Mouse (Mus musculus) liver, embryonic 15.5 days (tissue): ENCODE measurements around the gene Rgs7. TPM values are rescaled to one million over a fixed set of nuclear protein-coding genes. Genes with fewer than 3 reads are reported as not detected.

Experiments used
- ATAC-seq: fragments of 200-750 bp; cut with Nextera tagmentation; 2 replicates; pipeline ENCODE4 v1.8.0; 2017; ENCODE audit warnings: moderate number of reproducible peaks, mild to moderate bottlenecking, moderate library complexity; ENCODE audit not compliant: insufficient read depth
- H3K27ac ChIP-seq: fragments of 300-500 bp; sonication (generic); replicated peaks from 2 replicates; pipeline ENCODE4 v1.5.1; 2015; ENCODE audit warnings: mild to moderate bottlenecking, inconsistent platforms
- H3K27me3 ChIP-seq: fragments of 300-500 bp; sonication (generic); 2 replicates; pipeline ENCODE4 v1.6.1; 2015; ENCODE audit warnings: mild to moderate bottlenecking, inconsistent platforms
- H3K36me3 ChIP-seq: fragments of 300-500 bp; sonication (generic); replicated peaks from 2 replicates; pipeline ENCODE4 v1.6.1; 2015; ENCODE audit warnings: moderate library complexity, mild to moderate bottlenecking, inconsistent platforms
- H3K4me1 ChIP-seq: fragments of 300-500 bp; sonication (generic); replicated peaks from 2 replicates; pipeline ENCODE4 v1.6.1; 2015; ENCODE audit warnings: inconsistent platforms
- H3K4me2 ChIP-seq: fragments of 300-500 bp; sonication (generic); 2 replicates; pipeline ENCODE4 v1.6.1; 2015; ENCODE audit warnings: moderate library complexity, mild to moderate bottlenecking, inconsistent platforms
- H3K4me3 ChIP-seq: fragments of 300-500 bp; sonication (generic); replicated peaks from 2 replicates; pipeline ENCODE4 v1.5.1; 2015; ENCODE audit warnings: mild to moderate bottlenecking, inconsistent platforms
- H3K9ac ChIP-seq: fragments of 300-500 bp; sonication (generic); 2 replicates; pipeline ENCODE4 v1.6.1; 2015; ENCODE audit warnings: moderate library complexity, mild to moderate bottlenecking, inconsistent platforms
- H3K9me3 ChIP-seq: fragments of 300-500 bp; sonication (generic); replicated peaks from 2 replicates; pipeline ENCODE4 v1.6.1; 2016; ENCODE audit warnings: inconsistent platforms
- WGBS: fragments of 180-500 bp; shearing (Covaris S2); methylation state at CpG from one replicate; pipeline ENCODE4 v1.1.7; 2015; ENCODE audit warnings: mixed read lengths; ENCODE audit not compliant: insufficient replicate concordance; 5-methylcytosine and 5-hydroxymethylcytosine counted together
- polyA plus RNA-seq: library from polyadenylated mRNA; unstranded; fragments of >200 nt; fragmentation: Nextera tagmentation; extraction: Ambion mirVana; gene quantifications from 2 replicates; pipeline ENCODE4 v1.2.1, GENCODE M21; 2015

The Rgs7 gene
- polyA plus RNA-seq, 1 experiment from 2014 or later = not detected

DNA sequence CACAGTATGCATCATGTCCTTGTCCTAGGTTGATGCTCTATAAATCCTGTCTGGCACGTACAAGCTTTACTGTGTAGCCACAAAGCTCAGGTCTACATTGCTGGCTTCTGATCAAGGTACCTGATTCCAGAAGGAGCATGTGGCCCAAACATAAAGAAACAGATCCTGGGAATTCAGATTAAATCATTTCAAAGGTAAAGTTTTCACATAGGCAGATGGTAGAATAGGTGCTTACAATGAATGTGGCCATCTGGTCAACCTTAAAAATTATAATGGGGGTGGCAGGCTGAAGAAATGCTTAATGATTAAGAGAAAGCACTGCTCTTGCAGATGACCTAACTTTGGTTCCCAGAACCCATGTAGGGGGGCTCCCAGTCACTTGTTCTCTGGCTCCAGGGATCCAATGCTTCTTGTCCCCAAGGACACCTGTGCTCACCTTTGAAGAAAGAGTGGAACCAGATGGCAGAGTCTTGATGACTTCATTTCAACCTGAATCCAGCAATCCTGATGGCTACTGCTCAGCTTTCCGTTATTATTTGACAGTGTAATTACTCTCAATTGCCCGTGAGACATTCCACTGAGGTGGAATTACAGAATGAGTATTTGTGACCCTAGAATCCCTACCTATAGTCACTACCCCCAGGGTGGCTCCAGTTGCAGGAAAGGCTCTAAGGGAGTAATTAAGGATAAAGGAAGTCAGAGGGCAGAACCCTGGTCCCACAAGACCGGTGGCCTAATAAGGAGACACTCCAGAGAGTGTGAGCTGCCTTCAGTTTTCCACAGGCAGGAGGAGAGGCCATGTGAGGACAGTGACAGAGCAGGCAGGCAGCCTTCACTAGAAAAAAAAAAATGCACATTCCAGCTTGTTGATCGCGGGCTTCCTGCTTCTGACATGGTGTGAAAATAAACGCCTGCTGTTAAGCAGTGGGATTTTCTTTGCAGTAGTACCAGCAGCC is 132.6 kb downstream of the Rgs7 start:
- Histone ChIP-seq H3K9me3 (no peaks in the 10 kb centered on the region), H3K4me2 (no peak overlapping the region), H3K27ac (no peak overlapping the region), H3K9ac (no peak overlapping the region), H3K4me3 (no peak overlapping the region), H3K4me1 (no peaks in the 10 kb centered on the region), H3K27me3 (no peaks in the 10 kb centered on the region), H3K36me3 (no peaks in the 10 kb centered on the region)
- 42% methylated on average over 7 of the region's 7 CpGs for WGBS
- ATAC-seq = no peak

DNA sequence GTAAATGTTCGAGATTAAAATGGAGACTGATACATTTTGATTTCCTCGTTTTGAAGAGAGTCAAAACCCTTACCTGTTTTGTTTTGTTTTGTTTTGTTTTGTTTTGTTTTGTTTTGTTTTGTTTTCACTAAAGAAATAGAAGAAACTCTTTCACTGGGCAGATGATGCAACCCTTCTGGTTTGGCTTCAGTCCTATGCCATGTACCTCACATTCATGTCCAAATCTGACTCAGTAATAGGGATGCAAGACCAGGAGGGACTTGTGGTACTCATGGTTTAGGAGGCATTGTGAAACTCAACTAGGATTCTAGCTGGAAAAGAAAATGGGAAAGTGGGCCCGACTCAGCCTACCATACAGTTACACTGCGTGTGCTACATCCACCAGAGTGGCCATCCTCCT is 139.4 kb downstream of the Rgs7 start:
- H3K4me3 ChIP-seq = no peak overlapping the region
- H3K36me3 ChIP-seq = no peaks in the 10 kb centered on the region
- no peak overlapping the region for H3K27ac ChIP-seq
- no peak overlapping the region for H3K9ac ChIP-seq
- no peak overlapping the region for H3K4me2 ChIP-seq
- no peaks in the 10 kb centered on the region for H3K27me3 ChIP-seq
- H3K4me1 ChIP-seq = no peaks in the 10 kb centered on the region
- ATAC-seq = no peak
- H3K9me3 ChIP-seq = no peaks in the 10 kb centered on the region
- 42% methylated on average over 4 of the region's 4 CpGs for WGBS

DNA sequence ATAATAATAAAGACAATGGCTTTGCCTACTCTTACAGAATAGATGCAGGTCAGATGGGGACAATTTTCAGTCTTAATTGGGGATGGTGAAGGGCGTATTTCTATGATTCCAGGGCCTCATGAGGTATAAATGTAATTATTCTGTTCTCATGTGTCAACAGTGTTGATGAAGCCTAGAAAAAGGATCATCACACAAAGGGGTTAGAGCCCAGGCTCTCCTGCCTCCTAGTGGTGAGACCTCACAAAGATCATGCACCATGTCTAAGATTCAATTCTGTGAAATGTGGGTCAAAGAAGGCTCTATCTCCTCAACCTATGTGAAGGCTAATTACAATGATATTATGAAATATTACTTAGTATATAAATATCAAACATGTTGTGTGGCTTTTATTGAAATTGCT is 146.1 kb downstream of the Rgs7 start:
- no peak overlapping the region for H3K4me2 ChIP-seq
- H3K4me1 ChIP-seq = no peaks in the 10 kb centered on the region
- no peaks in the 10 kb centered on the region for H3K27me3 ChIP-seq
- H3K4me3 ChIP-seq = no peak overlapping the region
- H3K36me3 ChIP-seq = no peaks in the 10 kb centered on the region
- no peak overlapping the region for H3K27ac ChIP-seq
- H3K9me3 ChIP-seq = no peaks in the 10 kb centered on the region
- H3K9ac ChIP-seq = no peak overlapping the region
- 59% methylated on average over 1 of the region's 1 CpGs for WGBS
- no peak for ATAC-seq

GRCm38 (mm10) chr1:175336191-175336590 is 156.1 kb downstream of the Rgs7 start:
- no peaks in the 10 kb centered on the region for H3K36me3 ChIP-seq
- H3K4me2 ChIP-seq = no peak overlapping the region
- no peaks in the 10 kb centered on the region for H3K9me3 ChIP-seq
- no peaks in the 10 kb centered on the region for H3K4me1 ChIP-seq
- no peak for ATAC-seq
- H3K4me3 ChIP-seq = no peak overlapping the region
- H3K9ac ChIP-seq = no peak overlapping the region
- no peak overlapping the region for H3K27ac ChIP-seq
- no peaks in the 10 kb centered on the region for H3K27me3 ChIP-seq
- 68% methylated on average over 4 of the region's 4 CpGs for WGBS

DNA sequence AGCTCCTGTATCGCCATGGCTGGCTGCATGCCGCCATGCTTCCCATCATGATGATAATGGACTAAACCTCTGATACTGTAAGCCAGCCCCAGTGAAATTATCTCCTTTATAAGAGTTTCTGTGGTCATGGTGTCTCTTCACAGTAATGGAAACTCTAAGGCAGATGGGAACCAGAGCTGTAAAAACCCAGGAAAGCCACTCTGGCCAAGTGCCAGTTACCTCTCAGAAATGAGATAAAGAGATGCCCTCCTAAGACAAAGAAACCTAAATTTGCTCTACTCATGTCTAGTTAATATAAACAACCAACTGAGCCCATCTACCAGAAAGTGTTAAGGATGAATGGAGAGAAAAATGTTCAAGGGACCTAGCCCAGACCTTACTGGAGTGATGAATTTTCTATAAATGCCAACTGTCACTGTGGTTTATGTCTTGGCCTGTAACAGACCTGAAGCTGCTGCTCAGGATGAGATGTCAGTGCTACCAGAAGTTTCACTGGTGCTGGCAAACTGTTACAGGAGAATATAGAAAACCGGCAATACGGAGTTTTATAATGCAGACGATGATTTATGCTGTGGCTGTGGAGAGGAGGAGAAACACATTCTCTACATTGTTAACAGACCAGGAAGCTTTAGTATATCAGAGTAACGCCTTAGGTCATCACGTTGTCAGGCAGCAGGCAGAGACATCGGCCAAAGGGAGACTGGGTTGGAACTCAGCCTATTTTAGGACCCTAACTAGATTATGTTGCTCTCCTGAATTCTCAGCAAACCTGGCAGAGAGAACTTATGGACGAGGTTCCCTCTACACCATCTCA is 159.1 kb downstream of the Rgs7 start:
- WGBS = 64% methylated on average over 9 of the region's 9 CpGs
- Histone ChIP-seq H3K27ac (no peak overlapping the region), H3K4me2 (no peak overlapping the region), H3K9me3 (no peaks in the 10 kb centered on the region), H3K27me3 (no peaks in the 10 kb centered on the region), H3K4me1 (no peaks in the 10 kb centered on the region), H3K9ac (no peak overlapping the region), H3K36me3 (no peaks in the 10 kb centered on the region), H3K4me3 (no peak overlapping the region)
- no peak for ATAC-seq

DNA sequence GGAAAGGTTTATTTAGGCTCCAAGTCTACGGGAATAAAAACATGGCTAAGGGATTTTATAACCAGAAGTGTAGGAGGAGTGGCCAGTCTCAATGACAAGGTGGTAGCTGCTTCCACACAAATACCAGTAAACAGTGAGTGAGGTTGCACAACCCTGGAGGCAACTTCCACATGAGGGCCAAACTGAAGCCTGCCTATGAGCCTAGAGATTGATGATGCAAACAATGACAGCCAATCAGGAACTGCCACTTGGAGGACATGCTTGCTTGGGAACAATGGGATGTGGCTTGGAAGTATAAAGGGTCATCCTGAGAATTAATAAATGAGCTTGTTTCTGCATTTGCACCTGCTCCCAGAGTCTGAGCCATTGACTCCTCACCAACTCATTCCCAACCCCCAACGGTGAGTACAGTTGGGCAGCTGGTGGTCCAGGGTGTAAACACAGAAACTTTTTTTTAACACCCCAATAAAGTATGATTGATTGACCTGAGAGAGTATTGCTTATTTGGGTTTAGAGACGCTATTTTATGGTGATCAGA is 162.3 kb downstream of the Rgs7 start:
- H3K9me3 ChIP-seq = no peaks in the 10 kb centered on the region
- H3K27ac ChIP-seq = no peak overlapping the region
- H3K4me2 ChIP-seq = no peak overlapping the region
- no peaks in the 10 kb centered on the region for H3K4me1 ChIP-seq
- H3K36me3 ChIP-seq = no peaks in the 10 kb centered on the region
- H3K4me3 ChIP-seq = no peak overlapping the region
- WGBS = 52% methylated on average over 3 of the region's 3 CpGs
- H3K27me3 ChIP-seq = no peaks in the 10 kb centered on the region
- no peak overlapping the region for H3K9ac ChIP-seq
- ATAC-seq = no peak

GRCm38 (mm10) chr1:175322781-175323180 is 169.5 kb downstream of the Rgs7 start:
- Histone ChIP-seq H3K36me3 (no peaks in the 10 kb centered on the region), H3K4me2 (no peak overlapping the region), H3K27me3 (no peaks in the 10 kb centered on the region), H3K4me3 (no peak overlapping the region), H3K27ac (no peak overlapping the region), H3K4me1 (no peaks in the 10 kb centered on the region), H3K9me3 (no peaks in the 10 kb centered on the region), H3K9ac (no peak overlapping the region)
- ATAC-seq = no peak

- 67% methylated on average over 9 of the region's 9 CpGs for WGBS
- Histone ChIP-seq H3K9me3 (no peaks in the 10 kb centered on the region), H3K9ac (no peak overlapping the region), H3K4me2 (no peak overlapping the region), H3K27ac (no peak overlapping the region), H3K27me3 (no peaks in the 10 kb centered on the region), H3K4me1 (no peaks in the 10 kb centered on the region), H3K4me3 (no peak overlapping the region), H3K36me3 (no peaks in the 10 kb centered on the region)
- no peak for ATAC-seq
These were observed 173.1 kb downstream of the Rgs7 start for GRCm38 (mm10) chr1:175319205-175319604.

GRCm38 (mm10) chr1:175317264-175317663 is 175.0 kb downstream of the Rgs7 start:
- H3K4me2 ChIP-seq = no peak overlapping the region
- no peak overlapping the region for H3K9ac ChIP-seq
- H3K27ac ChIP-seq = no peak overlapping the region
- H3K36me3 ChIP-seq = no peaks in the 10 kb centered on the region
- no peaks in the 10 kb centered on the region for H3K27me3 ChIP-seq
- ATAC-seq = no peak
- H3K9me3 ChIP-seq = no peaks in the 10 kb centered on the region
- no peak overlapping the region for H3K4me3 ChIP-seq
- WGBS = 19% methylated on average over 1 of the region's 1 CpGs
- H3K4me1 ChIP-seq = no peaks in the 10 kb centered on the region

GRCm38 (mm10) chr1:175307604-175308003 is 184.7 kb downstream of the Rgs7 start:
- WGBS = 40% methylated on average over 3 of the region's 3 CpGs
- no peak overlapping the region for H3K4me3 ChIP-seq
- no peaks in the 10 kb centered on the region for H3K4me1 ChIP-seq
- no peaks in the 10 kb centered on the region for H3K9me3 ChIP-seq
- H3K4me2 ChIP-seq = no peak overlapping the region
- no peak for ATAC-seq
- no peak overlapping the region for H3K27ac ChIP-seq
- no peak overlapping the region for H3K9ac ChIP-seq
- no peaks in the 10 kb centered on the region for H3K27me3 ChIP-seq
- H3K36me3 ChIP-seq = no peaks in the 10 kb centered on the region

DNA sequence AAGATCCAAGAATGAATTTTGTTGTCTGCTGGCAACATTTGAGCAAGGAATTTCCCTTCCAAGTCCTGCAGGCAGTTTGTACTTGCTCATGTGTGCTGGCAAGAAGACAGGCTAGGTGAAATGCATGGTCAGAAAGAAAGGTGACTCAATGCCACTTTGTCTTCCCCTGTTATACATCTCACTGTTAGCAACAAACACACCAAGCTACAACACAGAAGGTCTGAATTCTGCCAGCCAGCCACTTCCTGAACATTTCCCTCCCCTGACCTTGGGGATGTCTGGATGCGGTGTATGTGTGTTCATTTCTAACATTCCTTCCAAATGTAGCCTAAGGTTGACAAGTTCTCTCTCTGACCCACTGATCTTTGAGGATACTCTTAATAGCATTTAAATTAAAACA is 191.4 kb downstream of the Rgs7 start:
- Histone ChIP-seq H3K4me3 (no peak overlapping the region), H3K9me3 (no peaks in the 10 kb centered on the region), H3K27me3 (no peaks in the 10 kb centered on the region), H3K4me1 (no peaks in the 10 kb centered on the region), H3K4me2 (no peak overlapping the region), H3K9ac (no peak overlapping the region), H3K36me3 (no peaks in the 10 kb centered on the region), H3K27ac (no peak overlapping the region)
- 66% methylated on average over 1 of the region's 1 CpGs for WGBS
- ATAC-seq = no peak
